Mouse (Mus musculus) kidney, embryonic 14.5 days (tissue): Measurements from ENCODE around the gene Fkbp4. TPM values are rescaled to one million over a fixed set of nuclear protein-coding genes. Genes with fewer than 3 reads are reported as not detected.

Experiments
- ATAC-seq: fragments of 200-750 bp; cut with Nextera tagmentation; 2 replicates; pipeline ENCODE4 v1.8.0; 2017; ENCODE audit warnings: moderate number of reproducible peaks, mild to moderate bottlenecking, moderate TSS enrichment, moderate library complexity; ENCODE audit not compliant: low FRiP score, low TSS enrichment
- H3K27ac ChIP-seq: fragments of 300-500 bp; sonication (generic); 2 replicates; pipeline ENCODE4 v1.5.1; 2014; ENCODE audit warnings: low read depth, mild to moderate bottlenecking, low read length, moderate library complexity, mixed read lengths
- H3K27me3 ChIP-seq: fragments of 300-500 bp; sonication (generic); 2 replicates; pipeline ENCODE4 v1.6.1; 2014; ENCODE audit warnings: mild to moderate bottlenecking, low read length; ENCODE audit not compliant: control insufficient read depth, insufficient read depth
- H3K36me3 ChIP-seq: fragments of 300-500 bp; sonication (generic); 2 replicates; pipeline ENCODE4 v1.6.1; 2014; ENCODE audit warnings: low read length, mixed read lengths; ENCODE audit not compliant: control insufficient read depth, insufficient read depth
- H3K4me1 ChIP-seq: fragments of 300-500 bp; sonication (generic); 2 replicates; pipeline ENCODE4 v1.6.1; 2014; ENCODE audit warnings: low read length, mixed read lengths; ENCODE audit not compliant: control insufficient read depth, insufficient read depth
- H3K4me2 ChIP-seq: fragments of 300-500 bp; sonication (generic); replicated peaks from 2 replicates; pipeline ENCODE4 v1.6.1; 2014; ENCODE audit warnings: low read depth, mild to moderate bottlenecking, low read length
- H3K4me3 ChIP-seq: fragments of 300-500 bp; sonication (generic); 2 replicates; pipeline ENCODE4 v1.5.1; 2014; ENCODE audit warnings: mild to moderate bottlenecking, low read length
- H3K9ac ChIP-seq: fragments of 300-500 bp; sonication (generic); 2 replicates; pipeline ENCODE4 v1.6.1; 2014; ENCODE audit warnings: low read depth, mild to moderate bottlenecking, low read length, moderate library complexity
- H3K9me3 ChIP-seq: fragments of 300-500 bp; sonication (generic); 2 replicates; pipeline ENCODE4 v1.6.1; 2016; ENCODE audit warnings: low read length; ENCODE audit not compliant: control insufficient read depth
- WGBS: fragments of 180-500 bp; shearing (Covaris S2); extraction: QIAGEN DNeasy Blood & Tissue Kit; methylation state at CpG from one replicate; pipeline ENCODE4 v1.1.7; 2014; 5-methylcytosine and 5-hydroxymethylcytosine counted together
- polyA plus RNA-seq: library from polyadenylated mRNA; unstranded; fragments of >200 nt; fragmentation: Nextera tagmentation; extraction: Ambion mirVana; gene quantifications from 2 replicates; pipeline ENCODE4 v1.2.1, GENCODE M21; 2014

Gene Fkbp4
- 400 and 513 TPM in 2 replicates for polyA plus RNA-seq

GRCm38 (mm10) chr6:128438317-128438870 lies at the start of gene Fkbp4:
TSS of gene Fkbp4 (minus strand) at chr6:128438677.
- peaks cover 16% of the 10 kb centered on the region for H3K4me1 ChIP-seq
- peak within 1 kb of the TSS; percentile 82 for H3K4me3 ChIP-seq
- no peaks in the 10 kb centered on the region for H3K27me3 ChIP-seq
- peak; percentile 95 for ATAC-seq
- H3K9me3 ChIP-seq, result no peaks in the 10 kb centered on the region
- H3K4me2 ChIP-seq, result peak within 1 kb of the TSS; percentile 57
- peak within 1 kb of the TSS; percentile 93 for H3K27ac ChIP-seq
- peaks cover 32% of the 10 kb centered on the region for H3K36me3 ChIP-seq
- WGBS, result under 1% methylated on average over 64 of the region's 67 CpGs
- H3K9ac ChIP-seq, result peak within 1 kb of the TSS; percentile 92

- Histone ChIP-seq H3K4me3 (no peak overlapping the region), H3K9ac (no peak overlapping the region), H3K27me3 (no peaks in the 10 kb centered on the region), H3K9me3 (no peaks in the 10 kb centered on the region), H3K4me1 (no peaks in the 10 kb centered on the region), H3K36me3 (no peaks in the 10 kb centered on the region), H3K27ac (no peak overlapping the region), H3K4me2 (no peak overlapping the region)
- WGBS, result 89% methylated on average over 11 of the region's 11 CpGs
- ATAC-seq, result no peak
These were observed 49.3 kb upstream of the Fkbp4 start for GRCm38 (mm10) chr6:128487736-128488135.

GRCm38 (mm10) chr6:128479463-128480454 lies 41.3 kb upstream of the Fkbp4 start:
- H3K9me3 ChIP-seq, result no peaks in the 10 kb centered on the region
- H3K27ac ChIP-seq, result no peak overlapping the region
- peak overlapping the region; percentile 17 for H3K4me3 ChIP-seq
- peak; percentile 94 for ATAC-seq
- no peaks in the 10 kb centered on the region for H3K36me3 ChIP-seq
- H3K4me2 ChIP-seq, result peak overlapping the region; percentile 21
- H3K4me1 ChIP-seq, result no peaks in the 10 kb centered on the region
- 19% methylated on average over 25 of the region's 26 CpGs for WGBS
- 0 out of 2 replicates have a peak overlapping the region, but pooled peaks have one; percentile 31 for H3K9ac ChIP-seq
- no peaks in the 10 kb centered on the region for H3K27me3 ChIP-seq

GRCm38 (mm10) chr6:128477495-128477894 lies 39.0 kb upstream of the Fkbp4 start:
- Histone ChIP-seq H3K9me3 (no peaks in the 10 kb centered on the region), H3K9ac (no peak overlapping the region), H3K27me3 (no peaks in the 10 kb centered on the region), H3K27ac (no peak overlapping the region), H3K4me3 (no peak overlapping the region), H3K36me3 (no peaks in the 10 kb centered on the region), H3K4me1 (no peaks in the 10 kb centered on the region), H3K4me2 (no peak overlapping the region)
- ATAC-seq, result no peak
- 35% methylated on average over 4 of the region's 4 CpGs for WGBS

- no peaks in the 10 kb centered on the region for H3K9me3 ChIP-seq
- no peak overlapping the region for H3K9ac ChIP-seq
- 80% methylated on average over 6 of the region's 6 CpGs for WGBS
- no peak for ATAC-seq
- H3K4me3 ChIP-seq, result no peak overlapping the region
- H3K27ac ChIP-seq, result no peak overlapping the region
- no peaks in the 10 kb centered on the region for H3K4me1 ChIP-seq
- no peak overlapping the region for H3K4me2 ChIP-seq
- no peaks in the 10 kb centered on the region for H3K36me3 ChIP-seq
- no peaks in the 10 kb centered on the region for H3K27me3 ChIP-seq
These were observed 35.6 kb upstream of the Fkbp4 start for GRCm38 (mm10) chr6:128474112-128474511.

GRCm38 (mm10) chr6:128469451-128469850 lies 31.0 kb upstream of the Fkbp4 start:
- ATAC-seq, result peak; percentile 71

GRCm38 (mm10) chr6:128467298-128467697 lies 28.8 kb upstream of the Fkbp4 start:
- Histone ChIP-seq H3K27ac (no peak overlapping the region), H3K36me3 (no peaks in the 10 kb centered on the region), H3K9me3 (no peaks in the 10 kb centered on the region), H3K4me1 (no peaks in the 10 kb centered on the region), H3K9ac (no peak overlapping the region), H3K4me3 (no peak overlapping the region), H3K4me2 (no peak overlapping the region), H3K27me3 (no peaks in the 10 kb centered on the region)
- no peak for ATAC-seq
- WGBS, result 52% methylated on average over 2 of the region's 2 CpGs

More at GRCm38 (mm10) chr6:128469451-128469850, 31.0 kb upstream of the Fkbp4 start:
- Histone ChIP-seq H3K4me1 (no peaks in the 10 kb centered on the region), H3K4me3 (no peak overlapping the region), H3K9ac (no peak overlapping the region), H3K4me2 (no peak overlapping the region), H3K36me3 (no peaks in the 10 kb centered on the region), H3K27ac (no peak overlapping the region), H3K9me3 (no peaks in the 10 kb centered on the region), H3K27me3 (no peaks in the 10 kb centered on the region)
- 12% methylated on average over 10 of the region's 12 CpGs for WGBS

GRCm38 (mm10) chr6:128466563-128466962 lies 28.1 kb upstream of the Fkbp4 start:
- Histone ChIP-seq H3K9ac (no peak overlapping the region), H3K27me3 (no peaks in the 10 kb centered on the region), H3K4me1 (no peaks in the 10 kb centered on the region), H3K4me2 (no peak overlapping the region), H3K36me3 (no peaks in the 10 kb centered on the region), H3K9me3 (no peaks in the 10 kb centered on the region), H3K4me3 (no peak overlapping the region), H3K27ac (no peak overlapping the region)
- ATAC-seq, result no peak
- WGBS, result 74% methylated on average over 3 of the region's 3 CpGs

- no peaks in the 10 kb centered on the region for H3K27me3 ChIP-seq
- no peaks in the 10 kb centered on the region for H3K9me3 ChIP-seq
- ATAC-seq, result no peak
- WGBS, result 68% methylated on average over 7 of the region's 7 CpGs
- no peaks in the 10 kb centered on the region for H3K36me3 ChIP-seq
- H3K4me1 ChIP-seq, result no peaks in the 10 kb centered on the region
- no peak overlapping the region for H3K27ac ChIP-seq
- no peak overlapping the region for H3K4me2 ChIP-seq
- H3K4me3 ChIP-seq, result no peak overlapping the region
- no peak overlapping the region for H3K9ac ChIP-seq
These were observed 27.6 kb upstream of the Fkbp4 start for GRCm38 (mm10) chr6:128466043-128466442.
